Mouse (Mus musculus) adrenal gland, postnatal 0 days (tissue): ENCODE results near the gene Lrrc57. TPM values are rescaled to one million over a fixed set of nuclear protein-coding genes. Genes with fewer than 3 reads are reported as not detected.

Experiments used
- polyA plus RNA-seq: library from polyadenylated mRNA; unstranded; fragments of >200 nt; fragmentation: Nextera tagmentation; extraction: Ambion mirVana; gene quantifications from 2 replicates; pipeline ENCODE4 v1.2.1, GENCODE M21; 2015

Lrrc57 gene
- polyA plus RNA-seq, result 23.2 and 33.0 TPM in 2 replicates

GRCm38 (mm10) chr2:120608830-120609723 is at the start of gene Lrrc57, which contains the start of gene Haus2:
Gene Lrrc57, minus strand, starts transcription at chr2:120609520.
Gene Haus2, plus strand, starts transcription at chr2:120609383.

GRCm38 (mm10) chr2:120628886-120629735 is 19.8 kb upstream of the Lrrc57 start, which contains the start of gene Stard9:
Gene Stard9, plus strand, starts transcription at chr2:120629121.

GRCm38 (mm10) chr2:120566886-120567797 is 42.2 kb downstream of the Lrrc57 start, which contains the start of gene Snap23:
Gene Snap23, plus strand, starts transcription at chr2:120567671.

GRCm38 (mm10) chr2:120563235-120563990 is 45.9 kb downstream of the Lrrc57 start, which contains the start of gene Zfp106:
Gene Zfp106, minus strand, starts transcription at chr2:120563843.

Other genes with a start within 250 kb of the Lrrc57 start
- 6.2 and 14.0 TPM in 2 replicates for gene Ganc, start 205.6 kb downstream of the Lrrc57 start, polyA plus RNA-seq
- 9.5 and 17.0 TPM in 2 replicates for gene Tmem87a, start 205.4 kb downstream of the Lrrc57 start, polyA plus RNA-seq
- gene Capn3, start 153.5 kb downstream of the Lrrc57 start, polyA plus RNA-seq, result 0.95 and 1.8 TPM in 2 replicates
- gene Zfp106, start 45.7 kb downstream of the Lrrc57 start, polyA plus RNA-seq, result 19.5 and 26.1 TPM in 2 replicates
- gene Snap23, start 41.8 kb downstream of the Lrrc57 start, polyA plus RNA-seq, result 21.3 and 28.5 TPM in 2 replicates
- 23.6 and 24.8 TPM in 2 replicates for gene Haus2, start 137 bp downstream of the Lrrc57 start, polyA plus RNA-seq
- 4.0 and 4.5 TPM in 2 replicates for gene Stard9, start 19.6 kb upstream of the Lrrc57 start, polyA plus RNA-seq
- gene Cdan1, start 240.6 kb upstream of the Lrrc57 start, polyA plus RNA-seq, result 3.2 and 4.7 TPM in 2 replicates
- 1.8 and 3.7 TPM in 2 replicates for gene Ttbk2, start 241.1 kb upstream of the Lrrc57 start, polyA plus RNA-seq